Mouse (Mus musculus): ENCODE results near the gene Fndc3b.

- TF ChIP-seq CTCF (IDR thresholded peaks at IDR 0.05; ENCODE audit: low read depth) = no peak
- TF ChIP-seq EP300 (optimal IDR thresholded peaks at IDR 0.05) = no peak
Measured at GRCm38 (mm10) chr3:27544061-27544460, 167.0 kb downstream of the Fndc3b start.
